Mouse (Mus musculus): ENCODE data around the gene Tnfaip3.

GRCm38 (mm10) chr10:18996331-18996730 lies 19.1 kb downstream of the Tnfaip3 start:
- TF ChIP-seq CTCF (IDR thresholded peaks at IDR 0.05; ENCODE audit: insufficient read depth, low read depth, low read length) (no peak), POLR2A (IDR thresholded peaks at IDR 0.05; ENCODE audit: insufficient read depth, low read depth, low read length) (no peak)
